Mouse (Mus musculus): ENCODE results near the gene Zbtb34. TPM values are rescaled to one million over a fixed set of nuclear protein-coding genes. Genes with fewer than 3 reads are reported as not detected.

Zbtb34 gene
- polyA plus RNA-seq, 1 experiment from 2014 or later, result 8.0 TPM

DNA sequence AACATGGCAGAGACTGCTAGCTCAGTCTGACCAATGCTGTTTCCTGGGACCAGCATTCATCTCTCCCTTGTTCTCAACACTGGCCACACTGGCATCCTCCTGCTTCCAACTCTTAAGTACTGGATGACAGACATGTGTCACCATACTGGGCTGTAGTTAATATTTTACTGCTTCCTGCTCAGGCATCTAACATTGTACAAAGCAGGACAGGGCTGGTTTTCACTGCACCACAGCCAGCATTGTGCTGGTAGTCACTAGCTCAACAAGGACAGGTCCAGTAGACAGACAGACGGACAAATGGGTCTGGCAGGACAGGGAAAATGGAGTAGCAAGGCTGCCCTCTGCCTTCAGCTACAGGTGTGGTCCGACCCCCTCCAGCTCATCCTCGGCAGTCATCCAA, 70.6 kb downstream of the Zbtb34 start:
- Histone ChIP-seq H3K4me1 (replicated peaks; ENCODE audit: control insufficient read depth, insufficient read depth, low read length) (no peaks in the 10 kb centered on the region), H3K27me3 (ENCODE audit: control insufficient read depth, insufficient read depth, low read length) (no peaks in the 10 kb centered on the region), H3K36me3 (ENCODE audit: control insufficient read depth, insufficient read depth, low read length) (no peaks in the 10 kb centered on the region), H3K9ac (ENCODE audit: low read depth, low read length) (no peak overlapping the region), H3K4me3 (ENCODE audit: low read depth, low read length) (no peak overlapping the region), H3K9me3 (ENCODE audit: control insufficient read depth, low read length) (no peaks in the 10 kb centered on the region), H3K27ac (ENCODE audit: low read depth, low read length) (no peak overlapping the region), H3K4me2 (replicated peaks; ENCODE audit: low read depth, low read length) (no peak overlapping the region)
- ATAC-seq (ENCODE audit: low FRiP score) (no peak), DNase-seq (ENCODE audit: low spot score) (no peak)
- WGBS, result 61% methylated on average over 3 of the region's 3 CpGs

DNA sequence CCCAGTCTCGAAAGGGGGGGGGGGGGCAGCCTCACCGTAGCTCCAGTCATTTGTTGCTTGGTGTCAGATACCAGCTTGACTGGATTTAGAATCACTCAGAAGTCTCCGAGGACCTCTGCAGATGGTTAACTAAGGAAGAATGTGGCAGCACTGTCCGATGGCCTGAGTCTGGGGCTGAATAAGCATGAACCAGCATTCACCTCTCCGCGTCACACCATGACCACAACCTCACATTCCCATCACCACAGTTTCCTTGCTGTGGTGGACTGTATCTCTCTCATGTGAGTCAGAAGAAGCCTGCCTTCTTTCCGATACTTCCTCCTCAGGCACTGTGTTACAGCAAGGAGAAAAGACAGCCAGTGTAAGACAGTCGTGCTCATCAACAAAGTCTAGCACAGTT, 71.9 kb downstream of the Zbtb34 start:
- no peak overlapping the region for H3K9ac ChIP-seq (ENCODE audit: low read depth, low read length)
- H3K27ac ChIP-seq (ENCODE audit: low read depth, low read length), result no peak overlapping the region
- H3K4me1 ChIP-seq (replicated peaks; ENCODE audit: control insufficient read depth, insufficient read depth, low read length), result no peaks in the 10 kb centered on the region
- WGBS, result 91% methylated on average over 8 of the region's 8 CpGs
- ATAC-seq (ENCODE audit: low FRiP score) (no peak), DNase-seq (ENCODE audit: low spot score) (no peak)
- no peak overlapping the region for H3K4me3 ChIP-seq (ENCODE audit: low read depth, low read length)
- H3K9me3 ChIP-seq (ENCODE audit: control insufficient read depth, low read length), result no peaks in the 10 kb centered on the region
- no peak overlapping the region for H3K4me2 ChIP-seq (replicated peaks; ENCODE audit: low read depth, low read length)
- no peaks in the 10 kb centered on the region for H3K36me3 ChIP-seq (ENCODE audit: control insufficient read depth, insufficient read depth, low read length)
- no peaks in the 10 kb centered on the region for H3K27me3 ChIP-seq (ENCODE audit: control insufficient read depth, insufficient read depth, low read length)

DNA sequence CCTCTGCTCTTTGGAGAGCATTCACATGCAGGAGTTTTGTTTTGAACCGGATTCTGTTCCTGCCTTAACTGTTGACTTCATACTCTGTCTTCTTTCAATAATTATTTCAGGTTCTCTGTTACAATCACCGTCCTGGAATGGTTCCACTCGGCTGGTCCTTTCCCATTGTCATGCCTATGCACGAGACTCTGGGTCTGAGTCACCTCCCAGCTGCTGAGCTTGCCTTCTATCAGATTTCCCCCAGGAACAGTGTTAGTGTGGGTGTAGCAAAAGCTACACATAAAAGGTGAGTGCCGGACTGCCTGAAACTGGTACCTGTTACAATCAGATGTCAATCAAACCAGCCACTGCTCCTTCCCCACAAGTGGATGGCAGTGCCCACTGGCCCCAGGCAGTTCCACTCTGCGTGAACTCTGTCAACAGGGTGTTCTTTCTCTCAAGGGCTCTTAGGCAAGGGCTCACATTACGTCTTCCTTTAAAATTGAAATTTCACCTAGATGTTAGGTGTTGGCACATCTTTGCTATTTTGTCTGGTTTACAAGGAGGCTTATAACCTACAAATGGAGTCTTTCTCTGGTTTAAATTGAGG, 73.8 kb downstream of the Zbtb34 start:
- WGBS, result 88% methylated on average over 7 of the region's 7 CpGs
- H3K4me2 ChIP-seq (replicated peaks; ENCODE audit: low read depth, low read length), result no peak overlapping the region

More for the DNA sequence above, 73.8 kb downstream of the Zbtb34 start:
- no peaks in the 10 kb centered on the region for H3K4me1 ChIP-seq (replicated peaks; ENCODE audit: control insufficient read depth, insufficient read depth, low read length)
- H3K27ac ChIP-seq (ENCODE audit: low read depth, low read length), result no peak overlapping the region
- H3K27me3 ChIP-seq (ENCODE audit: control insufficient read depth, insufficient read depth, low read length), result no peaks in the 10 kb centered on the region
- ATAC-seq (ENCODE audit: low FRiP score) (no peak), DNase-seq (ENCODE audit: low spot score) (no peak)
- H3K9ac ChIP-seq (ENCODE audit: low read depth, low read length), result no peak overlapping the region
- H3K4me3 ChIP-seq (ENCODE audit: low read depth, low read length), result no peak overlapping the region
- H3K36me3 ChIP-seq (ENCODE audit: control insufficient read depth, insufficient read depth, low read length), result no peaks in the 10 kb centered on the region
- no peaks in the 10 kb centered on the region for H3K9me3 ChIP-seq (ENCODE audit: control insufficient read depth, low read length)

Other genes starting within 250 kb of the Zbtb34 start
- gene Angptl2, start 215.3 kb downstream of the Zbtb34 start, polyA plus RNA-seq (2014; fragmentation: Nextera tagmentation; extraction: Ambion mirVana), result 19.9 and 21.3 TPM in 2 replicates
- gene Ralgps1, start 59.8 kb downstream of the Zbtb34 start, polyA plus RNA-seq (2014; fragmentation: Nextera tagmentation; extraction: Ambion mirVana), result 19.0 and 20.6 TPM in 2 replicates
- gene Zbtb43, start 37.2 kb upstream of the Zbtb34 start, polyA plus RNA-seq (2014; fragmentation: Nextera tagmentation; extraction: Ambion mirVana), result 24.8 and 31.2 TPM in 2 replicates
- 4.2 and 5.0 TPM in 2 replicates for gene Lmx1b, start 209.2 kb upstream of the Zbtb34 start, polyA plus RNA-seq (2014; fragmentation: Nextera tagmentation; extraction: Ambion mirVana)

Measured in hindbrain, embryonic 11.5 days (tissue).